Mouse (Mus musculus) left cerebral cortex, adult 9 months (tissue): ENCODE measurements around the gene Pex14.
"Not testable (repeated sequence)": the region's sequence is repeated elsewhere in the genome, so short reads cannot be mapped to it uniquely, and the experiment has no call there.

Experiments used
- DNase-seq, 2 experiments: peaks; one replicate each; pipeline ENCODE4 v3.0.0; 2022; ENCODE audit warnings: low spot score in 2 of 2

The Pex14 gene

GRCm38 (mm10) chr4:149103875-149104561, 4.3 kb upstream of the Pex14 start, which contains the start of gene Dffa:
Gene Dffa (plus strand): TSS chr4:149104146.
- DNase-seq, result peak; percentile 71 to 94

GRCm38 (mm10) chr4:149101456-149101855, 1.8 kb upstream of the Pex14 start:
- no peak for DNase-seq

DNA sequence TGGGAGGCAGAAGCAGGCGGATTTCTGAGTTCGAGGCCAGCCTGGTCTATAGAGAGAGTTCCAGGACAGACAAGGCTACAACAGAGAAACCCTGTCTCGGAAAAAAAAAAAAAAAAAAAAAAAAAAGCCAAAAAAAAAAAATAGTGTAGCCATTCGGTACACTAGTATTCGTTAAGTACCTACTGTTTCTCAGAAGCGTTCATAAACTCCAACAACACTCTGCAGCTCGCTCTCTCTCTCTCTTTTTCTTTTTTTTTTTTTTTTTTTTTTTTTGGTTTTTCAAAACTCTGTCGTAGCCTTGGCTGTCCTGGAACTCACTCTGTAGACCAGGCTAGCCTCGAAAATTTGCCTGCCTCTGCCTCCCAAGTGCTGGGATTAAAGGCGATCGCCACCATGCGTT, 773 bp upstream of the Pex14 start:
- not testable (repeated sequence) for DNase-seq

DNA sequence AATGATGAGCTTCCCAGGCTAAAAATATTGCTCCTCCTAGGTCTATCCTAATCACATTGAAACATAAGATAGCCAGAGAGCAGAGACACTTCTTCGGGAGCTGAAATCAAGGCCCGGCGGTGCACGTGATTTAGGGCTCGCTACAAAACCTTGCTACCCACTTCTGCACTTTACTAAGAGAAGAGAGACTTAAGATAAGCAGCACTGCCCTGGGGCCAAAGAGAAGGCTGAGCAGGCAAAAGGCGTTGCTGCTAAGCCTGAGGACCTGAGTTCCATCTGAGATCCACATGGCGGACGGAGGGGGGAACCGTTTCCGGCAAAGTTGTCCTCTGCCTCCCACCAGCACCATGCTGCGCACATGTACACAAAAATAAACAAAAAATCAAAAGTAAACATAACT, 1.1 kb downstream of the Pex14 start:
- no peak for DNase-seq

DNA sequence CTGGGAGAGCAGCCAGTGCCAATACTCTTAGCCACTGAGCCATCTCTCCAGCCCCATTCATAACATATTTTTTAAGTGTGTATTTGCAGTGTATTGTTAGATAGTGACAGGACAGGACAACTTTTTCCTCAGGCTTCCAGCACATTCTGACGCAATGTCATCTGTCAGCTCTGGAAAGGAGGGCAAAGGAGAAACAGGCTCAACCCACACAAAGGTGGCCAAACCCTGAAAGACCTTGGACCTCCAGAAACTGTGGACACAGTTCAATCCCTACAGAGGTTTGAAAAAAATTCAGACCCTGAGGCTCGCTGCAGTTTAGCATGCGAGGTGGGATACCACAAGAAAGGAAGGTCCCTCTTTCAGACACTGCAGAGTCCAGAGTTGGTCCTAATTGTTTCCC, 1.7 kb downstream of the Pex14 start:
- no peak for DNase-seq

DNA sequence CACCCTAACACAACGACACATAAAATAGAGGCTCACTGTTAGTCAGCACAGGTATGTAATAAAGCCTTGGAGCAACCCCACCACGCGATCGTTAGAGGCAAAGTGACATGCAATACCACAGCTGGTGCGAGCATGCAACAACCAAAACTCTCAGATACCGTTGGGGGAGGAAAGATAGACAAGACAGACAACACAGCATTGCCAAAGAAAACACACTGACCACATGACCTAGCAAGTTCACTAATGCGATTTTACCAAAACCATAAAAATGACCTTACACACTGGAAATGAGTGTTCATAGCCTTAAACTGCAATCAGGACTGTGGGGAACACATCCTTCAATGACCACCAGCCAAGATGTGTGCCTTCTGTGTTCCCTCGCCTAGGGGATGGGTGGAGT, 8.3 kb downstream of the Pex14 start:
- no peak for DNase-seq

DNA sequence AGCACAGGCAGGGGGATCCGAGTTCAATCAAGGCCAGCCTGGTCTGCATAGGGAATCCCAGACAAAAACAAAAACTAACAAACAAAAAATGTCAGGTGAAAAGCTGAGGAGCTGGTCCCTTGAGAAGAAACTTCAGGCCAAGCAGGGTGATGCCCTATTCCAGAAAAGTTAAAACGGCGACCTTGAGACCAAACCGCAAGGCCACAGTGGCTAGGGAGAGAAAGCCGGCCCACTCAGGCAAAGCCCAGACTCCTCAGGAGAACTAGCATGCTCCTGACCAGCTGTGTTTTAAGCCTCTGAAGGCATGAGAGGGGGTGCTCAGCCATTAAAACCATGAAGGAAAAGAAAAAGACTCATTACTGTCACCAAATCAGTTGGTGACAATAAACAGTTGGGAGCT, 14.3 kb downstream of the Pex14 start:
- no peak for DNase-seq

DNA sequence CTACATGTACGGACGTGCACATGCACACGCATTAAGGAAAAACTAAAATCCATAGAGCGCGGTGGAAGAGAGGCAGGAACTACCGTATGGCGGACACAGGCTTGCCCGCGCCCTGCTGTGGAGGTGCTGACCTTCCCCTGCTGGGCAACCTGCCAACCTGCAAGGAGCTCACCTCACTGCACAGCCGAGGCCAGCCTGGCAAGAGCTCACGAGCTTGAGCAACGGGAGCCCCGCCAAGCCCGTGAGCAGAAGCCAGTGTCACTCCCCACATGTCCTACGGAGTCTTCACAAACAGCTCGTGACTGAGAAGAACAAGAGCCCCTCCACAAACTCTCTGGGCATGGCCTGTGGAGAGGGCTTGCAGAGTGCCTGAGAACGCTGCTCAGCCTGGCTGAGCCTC, 18.1 kb downstream of the Pex14 start:
- DNase-seq, result no peak

GRCm38 (mm10) chr4:149080111-149080510, 19.6 kb downstream of the Pex14 start:
- DNase-seq, result no peak

GRCm38 (mm10) chr4:149079629-149080028, 20.0 kb downstream of the Pex14 start:
- DNase-seq, result no peak

GRCm38 (mm10) chr4:149078261-149078660, 21.4 kb downstream of the Pex14 start:
- no peak for DNase-seq

- peak; percentile 52 to 84 for DNase-seq
Measured at GRCm38 (mm10) chr4:149075871-149076575, 23.7 kb downstream of the Pex14 start.

GRCm38 (mm10) chr4:149075073-149075472, 24.6 kb downstream of the Pex14 start:
- DNase-seq, result no peak

- no peak for DNase-seq
Measured at GRCm38 (mm10) chr4:149066672-149067551, 32.8 kb downstream of the Pex14 start.

GRCm38 (mm10) chr4:149064061-149064854, 35.4 kb downstream of the Pex14 start:
- DNase-seq, result no peak

DNA sequence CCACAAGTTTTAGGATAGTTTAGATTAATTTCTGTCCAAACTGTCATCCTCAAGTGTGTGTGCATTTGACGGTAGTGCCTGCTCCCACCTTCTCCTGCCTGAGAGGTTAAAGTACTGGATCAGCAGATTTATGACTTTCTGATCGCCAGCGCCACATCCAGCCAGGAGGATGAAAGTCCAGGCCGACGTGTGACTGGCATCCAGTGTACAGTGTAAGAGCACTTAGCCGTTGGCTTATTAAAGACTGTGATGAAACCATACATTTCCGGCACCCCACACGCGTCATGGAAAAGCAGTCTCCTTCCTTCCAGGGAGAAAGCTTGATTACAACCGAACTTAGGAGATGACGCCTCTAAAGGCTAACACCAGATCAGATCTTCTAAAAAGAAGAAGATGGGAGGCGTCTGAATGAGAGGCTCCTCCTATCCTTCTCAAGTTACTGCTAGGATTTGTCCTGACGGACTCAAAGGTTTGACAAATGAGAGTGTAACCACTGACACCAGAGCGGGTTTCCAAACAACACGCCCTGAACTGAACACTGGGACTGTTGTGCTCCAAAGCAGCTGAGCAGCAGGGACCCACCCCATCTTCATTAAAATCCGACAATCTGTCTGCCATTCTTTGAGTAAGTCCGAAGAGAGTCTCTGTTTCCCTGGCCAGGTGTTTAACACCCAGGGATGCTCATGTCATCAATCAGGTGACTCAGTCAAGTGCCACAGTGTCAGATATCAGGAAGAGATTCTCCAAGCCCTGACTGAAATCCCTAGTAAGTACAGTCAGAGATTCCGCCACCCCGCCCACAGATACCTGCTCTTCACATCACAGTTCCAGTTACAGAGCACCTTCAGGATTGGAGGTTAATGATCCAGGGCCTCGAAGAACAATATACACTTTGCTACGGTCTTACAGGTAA, 37.0 kb downstream of the Pex14 start:
- DNase-seq, result no peak

- DNase-seq, result no peak
Measured at GRCm38 (mm10) chr4:149061432-149061718, 38.3 kb downstream of the Pex14 start.

DNA sequence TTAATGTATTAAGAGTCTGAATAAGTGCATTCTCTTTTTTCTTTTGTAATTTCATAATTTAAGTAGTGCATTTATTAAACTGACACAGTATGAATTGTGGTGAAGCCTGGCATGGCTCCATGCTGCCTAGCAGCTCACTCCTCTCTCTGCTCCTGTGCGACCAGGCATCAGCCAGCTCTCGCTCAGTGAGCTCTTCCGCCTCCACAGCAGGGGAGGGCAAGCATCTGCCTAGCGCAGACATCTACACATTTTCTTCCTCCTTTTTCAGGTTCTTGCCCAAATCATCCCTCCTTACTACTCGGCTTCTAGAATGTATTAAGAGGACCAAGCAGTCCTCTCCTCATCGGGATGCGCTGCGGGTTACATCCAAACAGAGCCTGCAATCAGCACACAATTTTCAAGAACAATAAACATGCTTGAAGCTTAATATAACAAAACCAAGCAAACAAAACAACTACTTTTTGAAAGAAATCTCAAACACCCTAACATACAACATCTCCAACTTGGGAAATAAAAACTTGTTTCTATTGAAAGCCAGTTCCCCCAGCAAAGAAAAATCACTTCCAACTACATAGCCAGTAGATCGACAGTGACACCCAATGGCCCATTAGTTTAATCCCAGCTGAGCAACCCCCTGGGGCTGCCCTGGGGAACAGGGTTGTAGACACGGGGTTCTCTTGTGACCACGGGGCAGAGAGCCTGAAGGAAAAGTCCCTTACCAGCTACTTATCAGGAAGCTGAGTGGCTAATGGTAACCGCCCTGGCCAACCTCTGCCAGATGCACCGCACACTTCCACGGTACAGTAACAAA, 38.9 kb downstream of the Pex14 start:
- DNase-seq, result no peak

DNA sequence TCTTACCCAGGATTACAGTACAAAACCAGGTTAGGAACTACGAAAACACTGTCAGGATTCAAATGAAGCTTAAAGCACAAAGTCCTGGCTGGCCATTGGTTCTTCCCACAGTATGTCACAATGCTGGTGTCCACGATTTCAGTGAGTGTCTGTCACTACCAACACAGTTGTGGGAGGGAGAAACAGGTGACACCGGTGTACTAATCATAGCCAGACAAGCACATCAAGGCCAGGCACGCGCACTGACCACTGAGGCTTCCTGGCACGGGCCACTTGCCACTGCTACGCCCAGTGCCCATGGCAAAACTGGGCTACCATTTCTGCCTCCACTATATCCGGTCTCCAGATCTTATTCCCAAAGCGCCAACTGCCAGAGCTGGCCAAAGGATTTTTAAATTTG, 40.0 kb downstream of the Pex14 start:
- no peak for DNase-seq

- DNase-seq, result no peak
Measured at GRCm38 (mm10) chr4:149058298-149058697, 41.4 kb downstream of the Pex14 start.
